Mouse (Mus musculus) stomach, embryonic 15.5 days (tissue): Measurements from ENCODE around the gene Gm10722. TPM values are rescaled to one million over a fixed set of nuclear protein-coding genes. Genes with fewer than 3 reads are reported as not detected.
"Not testable (repeated sequence)": the region's sequence is repeated elsewhere in the genome, so short reads cannot be mapped to it uniquely, and the experiment has no call there.

Source experiments
- ATAC-seq: fragments of 200-750 bp; cut with Nextera tagmentation; 2 replicates; pipeline ENCODE4 v1.8.0; 2017; ENCODE audit warnings: low read depth, moderate number of reproducible peaks, moderate TSS enrichment; ENCODE audit not compliant: insufficient read depth, low FRiP score
- H3K27ac ChIP-seq: fragments of 300-500 bp; sonication (generic); 2 replicates; pipeline ENCODE4 v1.5.1; 2015; ENCODE audit warnings: mild to moderate bottlenecking, inconsistent platforms
- H3K27me3 ChIP-seq: fragments of 300-500 bp; sonication (generic); replicated peaks from 2 replicates; pipeline ENCODE4 v1.6.1; 2015; ENCODE audit warnings: inconsistent platforms
- H3K36me3 ChIP-seq: fragments of 300-500 bp; sonication (generic); 2 replicates; pipeline ENCODE4 v1.6.1; 2015; ENCODE audit warnings: inconsistent platforms
- H3K4me1 ChIP-seq: fragments of 300-500 bp; sonication (generic); 2 replicates; pipeline ENCODE4 v1.6.1; 2015; ENCODE audit warnings: inconsistent platforms
- H3K4me2 ChIP-seq: fragments of 300-500 bp; sonication (generic); 2 replicates; pipeline ENCODE4 v1.6.1; 2015; ENCODE audit warnings: mild to moderate bottlenecking, inconsistent platforms
- H3K4me3 ChIP-seq: fragments of 300-500 bp; sonication (generic); replicated peaks from 2 replicates; pipeline ENCODE4 v1.5.1; 2015; ENCODE audit warnings: inconsistent platforms
- H3K9ac ChIP-seq: fragments of 300-500 bp; sonication (generic); 2 replicates; pipeline ENCODE4 v1.6.1; 2015; ENCODE audit warnings: inconsistent platforms
- H3K9me3 ChIP-seq: fragments of 300-500 bp; sonication (generic); 2 replicates; pipeline ENCODE4 v1.6.1; 2016; ENCODE audit warnings: inconsistent platforms
- WGBS: fragments of 180-500 bp; shearing (Covaris S2); methylation state at CpG from one replicate; pipeline ENCODE4 v1.1.7; 2015; 5-methylcytosine and 5-hydroxymethylcytosine counted together
- microRNA-seq: library from miRNA; unstranded; fragments of <30 nt; microRNA quantifications from one replicate; pipeline ENCODE4, GENCODE M21; 2016
- polyA plus RNA-seq: library from polyadenylated mRNA; unstranded; fragments of >200 nt; fragmentation: Nextera tagmentation; extraction: Ambion mirVana; gene quantifications from 2 replicates; pipeline ENCODE4 v1.2.1, GENCODE M21; 2015

Gene Gm10722
- polyA plus RNA-seq, 1 experiment from 2014 or later = not detected

DNA sequence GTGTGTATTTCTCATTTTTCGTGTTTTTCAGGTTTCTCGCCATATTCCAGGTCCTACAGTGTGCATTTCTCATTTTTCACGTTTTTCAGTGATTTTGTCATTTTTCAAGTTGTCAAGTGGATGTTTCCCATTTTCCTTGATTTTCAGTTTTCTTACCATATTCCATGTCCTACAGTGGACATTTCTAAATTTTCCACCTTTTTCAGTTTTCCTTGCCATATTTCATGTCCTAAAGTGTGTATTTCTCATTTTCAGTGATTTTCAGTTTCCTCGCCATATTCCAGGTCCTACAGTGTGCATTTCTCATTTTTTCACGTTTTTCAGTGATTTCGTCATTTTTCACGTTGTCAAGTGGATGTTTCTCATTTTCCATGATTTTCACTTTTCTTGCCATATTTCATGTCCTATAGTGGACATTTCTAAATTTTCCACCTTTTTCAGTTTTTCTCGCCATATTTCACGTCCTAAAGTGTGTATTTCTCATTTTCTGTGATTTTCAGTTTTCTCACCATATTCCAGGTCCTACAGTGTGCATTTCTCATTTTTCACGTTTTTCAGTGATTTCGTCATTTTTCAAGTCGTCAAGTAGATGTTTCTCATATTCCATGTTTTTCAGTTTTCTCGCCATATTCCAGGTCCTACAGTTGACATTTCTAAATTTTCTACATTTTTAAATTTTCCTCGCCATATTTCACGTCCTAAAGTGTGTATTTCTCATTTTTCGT, 28.7 kb downstream of the Gm10722 start:
- not testable (repeated sequence) for H3K27ac ChIP-seq, H3K36me3 ChIP-seq, H3K4me2 ChIP-seq, H3K4me1 ChIP-seq, H3K4me3 ChIP-seq, H3K9me3 ChIP-seq, ATAC-seq, H3K27me3 ChIP-seq, H3K9ac ChIP-seq
- 61% methylated on average over 14 of the region's 16 CpGs for WGBS

DNA sequence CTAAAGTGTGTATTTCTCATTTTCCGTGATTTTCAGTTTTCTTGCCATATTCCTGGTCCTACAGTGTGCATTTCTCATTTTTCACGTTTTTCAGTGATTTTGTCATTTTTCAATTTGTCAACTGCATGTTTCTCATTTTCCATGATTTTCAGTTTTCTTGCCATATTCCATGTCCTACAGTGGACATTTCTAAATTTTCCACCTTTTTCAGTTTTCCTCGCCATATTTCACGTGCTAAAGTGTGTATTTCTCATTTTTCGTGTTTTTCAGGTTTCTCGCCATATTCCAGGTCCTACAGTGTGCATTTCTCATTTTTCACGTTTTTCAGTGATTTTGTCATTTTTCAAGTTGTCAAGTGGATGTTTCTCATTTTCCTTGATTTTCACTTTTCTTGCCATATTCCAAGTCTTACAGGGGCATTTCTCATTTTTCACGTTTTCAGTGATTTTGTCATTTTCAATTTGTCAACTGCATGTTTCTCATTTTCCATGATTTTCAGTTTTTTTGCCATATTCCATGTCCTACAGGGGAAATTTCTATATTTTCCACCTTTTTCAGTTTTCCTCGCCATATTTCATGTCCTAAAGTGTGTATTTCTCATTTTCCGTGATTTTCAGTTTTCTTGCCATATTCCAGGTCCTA, 30.1 kb downstream of the Gm10722 start:
- H3K27ac ChIP-seq, H3K4me2 ChIP-seq, H3K9ac ChIP-seq, H3K27me3 ChIP-seq, H3K36me3 ChIP-seq, H3K4me3 ChIP-seq, H3K4me1 ChIP-seq, H3K9me3 ChIP-seq, ATAC-seq: not testable (repeated sequence)
- WGBS = 59% methylated on average over 3 of the region's 10 CpGs

DNA sequence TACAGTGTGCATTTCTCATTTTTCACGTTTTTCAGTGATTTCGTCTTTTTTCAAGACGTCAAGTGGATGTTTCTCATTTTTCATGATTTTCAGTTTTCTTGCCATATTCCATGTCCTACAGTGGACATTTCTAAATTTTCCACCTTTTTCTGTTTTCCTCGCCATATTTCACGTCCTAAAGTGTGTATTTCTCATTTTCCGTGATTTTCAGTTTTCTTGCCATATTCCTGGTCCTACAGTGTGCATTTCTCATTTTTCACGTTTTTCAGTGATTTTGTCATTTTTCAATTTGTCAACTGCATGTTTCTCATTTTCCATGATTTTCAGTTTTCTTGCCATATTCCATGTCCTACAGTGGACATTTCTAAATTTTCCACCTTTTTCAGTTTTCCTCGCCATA, 33.6 kb downstream of the Gm10722 start, which contains the start of gene Gm17535:
Gene Gm17535, plus strand, starts transcription at position 301 of the 400 bp plus-strand sequence.
- H3K27me3 ChIP-seq, H3K36me3 ChIP-seq, H3K4me3 ChIP-seq, H3K9ac ChIP-seq, H3K4me1 ChIP-seq, H3K4me2 ChIP-seq, H3K9me3 ChIP-seq, ATAC-seq, H3K27ac ChIP-seq: not testable (repeated sequence)
- WGBS = 79% methylated on average over 1 of the region's 8 CpGs

DNA sequence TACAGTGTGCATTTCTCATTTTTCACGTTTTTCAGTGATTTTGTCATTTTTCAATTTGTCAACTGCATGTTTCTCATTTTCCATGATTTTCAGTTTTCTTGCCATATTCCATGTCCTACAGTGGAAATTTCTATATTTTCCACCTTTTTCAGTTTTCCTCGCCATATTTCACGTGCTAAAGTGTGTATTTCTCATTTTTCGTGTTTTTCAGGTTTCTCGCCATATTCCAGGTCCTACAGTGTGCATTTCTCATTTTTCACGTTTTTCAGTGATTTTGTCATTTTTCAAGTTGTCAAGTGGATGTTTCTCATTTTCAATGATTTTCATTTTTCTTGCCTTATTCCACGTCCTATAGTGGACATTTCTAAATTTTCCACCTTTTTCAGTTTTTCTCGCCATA, 35.9 kb downstream of the Gm10722 start, which contains the start of gene Gm10715:
Gene Gm10715, plus strand, starts transcription at position 301 of the 400 bp plus-strand sequence.
- not testable (repeated sequence) for H3K27ac ChIP-seq, ATAC-seq, H3K9me3 ChIP-seq, H3K4me2 ChIP-seq, H3K36me3 ChIP-seq, H3K27me3 ChIP-seq, H3K4me3 ChIP-seq, H3K4me1 ChIP-seq, H3K9ac ChIP-seq
- 76% methylated on average over 8 of the region's 8 CpGs for WGBS

DNA sequence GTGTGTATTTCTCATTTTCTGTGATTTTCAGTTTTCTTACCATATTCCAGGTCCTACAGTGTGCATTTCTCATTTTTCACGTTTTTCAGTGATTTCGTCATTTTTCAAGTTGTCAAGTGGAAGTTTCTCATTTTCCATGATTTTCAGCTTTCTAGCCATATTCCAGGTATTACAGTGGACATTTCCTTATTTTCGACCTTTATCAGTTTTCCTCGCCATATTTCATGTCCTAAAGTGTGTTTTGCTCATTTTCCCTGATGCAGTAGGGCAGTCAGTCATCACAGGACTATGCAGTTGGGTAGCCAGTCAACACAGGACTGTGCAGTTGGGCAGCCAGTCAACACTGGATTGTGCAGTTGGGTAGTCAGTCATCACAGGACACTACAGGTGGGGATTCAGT, 37.4 kb downstream of the Gm10722 start:
- not testable (repeated sequence) for H3K27ac ChIP-seq, H3K36me3 ChIP-seq, H3K4me1 ChIP-seq, H3K27me3 ChIP-seq, H3K9ac ChIP-seq, ATAC-seq, H3K9me3 ChIP-seq, H3K4me2 ChIP-seq, H3K4me3 ChIP-seq
- 66% methylated on average over 4 of the region's 4 CpGs for WGBS

Small RNA genes lying within 50 kb of the gene (microRNA-seq; reads per million reads assigned to microRNA genes)
- gene Mir101c = not detected

Other genes with a start within 250 kb of the Gm10722 start
- gene Gm11168, start 2.4 kb downstream of the Gm10722 start, polyA plus RNA-seq = not detected in 2 replicates
- not detected in 2 replicates for gene Gm10721, start 12.2 kb downstream of the Gm10722 start, polyA plus RNA-seq
- not detected in 2 replicates for gene Gm10720, start 14.7 kb downstream of the Gm10722 start, polyA plus RNA-seq
- 0.24 TPM in 1 of 2 replicates, not detected in the other for gene Gm10719, start 16.5 kb downstream of the Gm10722 start, polyA plus RNA-seq
- not detected in 2 replicates for gene Gm10718, start 22.6 kb downstream of the Gm10722 start, polyA plus RNA-seq
- gene Gm10717, start 24.5 kb downstream of the Gm10722 start, polyA plus RNA-seq = not detected in 2 replicates
- gene Gm17535, start 33.7 kb downstream of the Gm10722 start, polyA plus RNA-seq = not detected in 2 replicates
- gene Gm10715, start 36.0 kb downstream of the Gm10722 start, polyA plus RNA-seq = not detected in 2 replicates